Mouse (Mus musculus) ES-E14 (cell line): ENCODE results near the gene Rasl11b. TPM values are rescaled to one million over a fixed set of nuclear protein-coding genes. Genes with fewer than 3 reads are reported as not detected.

Source experiments
- DNase-seq: peaks from one replicate; pipeline ENCODE4 v3.0.0-alpha.2; 2013; ENCODE audit warnings: low read depth, low spot score
- H3K27ac ChIP-seq: 2 replicates; pipeline ENCODE4 v1.5.1; 2012; ENCODE audit warnings: low read depth, mild to moderate bottlenecking, low read length, moderate library complexity, mixed read lengths; ENCODE audit not compliant: poor library complexity, insufficient read depth, severe bottlenecking
- H3K36me3 ChIP-seq: 2 replicates; pipeline ENCODE4 v1.6.1; 2012; ENCODE audit warnings: mild to moderate bottlenecking, low read length, moderate library complexity, mixed read lengths; ENCODE audit not compliant: control insufficient read depth, poor library complexity, insufficient read depth, severe bottlenecking
- H3K4me1 ChIP-seq, 2 experiments: fragments of 150-350 bp in 1 of 2; sonication (generic) in 1 of 2; 2 replicates each; pipeline ENCODE4 v1.6.1; 2012; ENCODE audit warnings: low read length in 2 of 2, mild to moderate bottlenecking in 1 of 2, mixed read lengths in 1 of 2; ENCODE audit not compliant: control insufficient read depth in 2 of 2, insufficient read depth in 2 of 2, poor library complexity in 1 of 2
- H3K4me3 ChIP-seq, 2 experiments: fragments of 150-350 bp in 1 of 2; sonication (generic) in 1 of 2; 2 replicates each; pipeline ENCODE4 v1.5.1; 2012; ENCODE audit warnings: low read length in 2 of 2, low read depth in 1 of 2, mild to moderate bottlenecking in 1 of 2, mixed read lengths in 1 of 2; ENCODE audit not compliant: insufficient read depth in 1 of 2, poor library complexity in 1 of 2, severe bottlenecking in 1 of 2
- H3K9ac ChIP-seq: 2 replicates; pipeline ENCODE4 v1.6.1; 2012; ENCODE audit warnings: low read depth, mild to moderate bottlenecking, low read length, mixed read lengths; ENCODE audit not compliant: poor library complexity, insufficient read depth, severe bottlenecking
- H3K9me3 ChIP-seq: fragments of 150-350 bp; sonication (generic); 2 replicates; pipeline ENCODE4 v1.6.1; 2012; ENCODE audit warnings: low read depth, mild to moderate bottlenecking, low read length; ENCODE audit not compliant: control insufficient read depth, insufficient read depth
- CHD2 ChIP-seq: IDR thresholded peaks from 2 replicates; pipeline ENCODE4 v1.6.1; 2014; ENCODE audit warnings: mild to moderate bottlenecking, low read depth, low read length, inconsistent platforms
- HCFC1 ChIP-seq: IDR thresholded peaks from 2 replicates; pipeline ENCODE4 v1.6.1; 2012; ENCODE audit warnings: low read length, inconsistent platforms, borderline replicate concordance; ENCODE audit not compliant: insufficient read depth
- MAFK ChIP-seq: IDR thresholded peaks from 2 replicates; pipeline ENCODE4 v1.6.1; 2014; ENCODE audit warnings: mild to moderate bottlenecking, low read depth, low read length, inconsistent platforms; ENCODE audit not compliant: insufficient read depth
- ZC3H11A ChIP-seq: IDR thresholded peaks from 2 replicates; pipeline ENCODE4 v1.6.1; 2012; ENCODE audit warnings: low read depth, mild to moderate bottlenecking, inconsistent platforms, low read length, borderline replicate concordance
- ZNF384 ChIP-seq: IDR thresholded peaks from 2 replicates; pipeline ENCODE4 v1.6.1; 2012; ENCODE audit warnings: low read depth, low read length, inconsistent platforms
- in situ Hi-C, 2 experiments: fragments of 600-800 bp; cut with MboI; formaldehyde crosslinking; loops; one replicate each; pipeline ENCODE4 v1.15.1; 2025; ENCODE audit warnings: low sequenced_read_pairs in 2 of 2, inconsistent platforms in 1 of 2; ENCODE audit not compliant: unreplicated experiment in 2 of 2
- total RNA-seq: library from RNA; depleted of rRNA; stranded (reverse); fragments of 300-350 nt; gene quantifications from 2 replicates; pipeline ENCODE4 v1.2.3, GENCODE M21; 2012

Rasl11b gene
- total RNA-seq, 1 experiment, result 6.8 TPM

GRCm38 (mm10) chr5:74172208-74172607, 22.9 kb upstream of the Rasl11b start:
- H3K9ac ChIP-seq, result no peak overlapping the region
- TF ChIP-seq ZC3H11A, result no peak
- TF ChIP-seq CHD2, result no peak
- no peak for TF ChIP-seq HCFC1
- no peak for TF ChIP-seq MAFK
- no peak for TF ChIP-seq ZNF384

GRCm38 (mm10) chr5:74173162-74173844, 21.8 kb upstream of the Rasl11b start:
- in situ Hi-C loops, result no loop called here
- TF ChIP-seq HCFC1 (no peak), ZC3H11A (no peak), CHD2 (no peak), MAFK (no peak), ZNF384 (no peak)
- Histone ChIP-seq H3K9ac (no peak overlapping the region), H3K4me1 (no peaks in the 10 kb centered on the region), H3K36me3 (no peaks in the 10 kb centered on the region), H3K9me3 (no peaks in the 10 kb centered on the region), H3K27ac (no peak overlapping the region), H3K4me3 (no peak overlapping the region)
- DNase-seq, result no peak

More at GRCm38 (mm10) chr5:74172208-74172607, 22.9 kb upstream of the Rasl11b start:
- Histone ChIP-seq H3K36me3 (no peaks in the 10 kb centered on the region), H3K9me3 (no peaks in the 10 kb centered on the region), H3K27ac (no peak overlapping the region), H3K4me1 (no peaks in the 10 kb centered on the region), H3K4me3 (no peak overlapping the region)
- in situ Hi-C loops, result no loop called here
- no peak for DNase-seq

- H3K9me3 ChIP-seq, result no peaks in the 10 kb centered on the region
- no peak overlapping the region for H3K4me3 ChIP-seq
- H3K4me1 ChIP-seq, result peaks cover 0 to 4% of the 10 kb centered on the region in 2 experiments; a peak in 1 of 4 replicates
- H3K27ac ChIP-seq, result no peak overlapping the region
- in situ Hi-C loops, result no loop called here
- no peaks in the 10 kb centered on the region for H3K36me3 ChIP-seq
- no peak for TF ChIP-seq MAFK
- no peak for DNase-seq
- H3K9ac ChIP-seq, result no peak overlapping the region
Observed at GRCm38 (mm10) chr5:74175526-74176270, 19.4 kb upstream of the Rasl11b start.

- Histone ChIP-seq H3K27ac (no peak overlapping the region), H3K4me3 (no peak overlapping the region), H3K9ac (no peak overlapping the region), H3K9me3 (no peaks in the 10 kb centered on the region), H3K4me1 (peaks cover 0 to 4% of the 10 kb centered on the region in 2 experiments; a peak in 1 of 4 replicates), H3K36me3 (no peaks in the 10 kb centered on the region)
- in situ Hi-C loops, result no loop called here
- TF ChIP-seq ZC3H11A, result no peak
- no peak for DNase-seq
Observed at GRCm38 (mm10) chr5:74180216-74180615, 14.9 kb upstream of the Rasl11b start.
